Mouse (Mus musculus) olfactory bulb, adult 2 months (tissue): ENCODE measurements around the gene Ccdc42.

Source experiments
- CTCF ChIP-seq: fragments of 200-500 bp; IDR thresholded peaks from 2 replicates; pipeline ENCODE4 v1.5.1; 2012; ENCODE audit warnings: low read depth, mild to moderate bottlenecking, low read length, moderate library complexity; ENCODE audit not compliant: insufficient read depth
- POLR2A ChIP-seq: fragments of 200-500 bp; IDR thresholded peaks from 2 replicates; pipeline ENCODE4 v1.6.1; 2012; ENCODE audit warnings: mild to moderate bottlenecking, low read depth, low read length, moderate library complexity; ENCODE audit not compliant: insufficient read depth

- TF ChIP-seq CTCF (no peak), POLR2A (no peak)
Measured at GRCm38 (mm10) chr11:68622751-68623150, 35.9 kb downstream of the Ccdc42 start.
